Mouse (Mus musculus) embryonic stem cell, embryonic (primary cell): ENCODE results near the gene Itgae.

Experiments
- CTCF ChIA-PET, 4 experiments: fragments of 300-600 bp in 2 of 4; fragments of 350-600 bp in 2 of 4; sonication (Branson Sonifier 250); formaldehyde crosslinking; loops; one replicate each; lab custom pipeline; 2022; ENCODE audit warnings: inconsistent platforms in 2 of 4; lab: Charles Lee
- POLR2A ChIA-PET, 4 experiments: fragments of 300-600 bp in 2 of 4; fragments of 350-600 bp in 2 of 4; sonication (Branson Sonifier 250); formaldehyde crosslinking; loops; one replicate each; lab custom pipeline; 2022; ENCODE audit warnings: antibody characterized with exemption in 4 of 4, inconsistent platforms in 1 of 4; lab: Charles Lee

The Itgae gene

GRCm38 (mm10) chr11:73090283-73090682, at the start of gene Itgae:
Gene Itgae, plus strand, starts transcription at chr11:73090583.
- ChIA-PET CTCF (interaction anchor here in 1 of 4 experiments (0.6 to 1.3 kb wide), 3 partner anchors 14 to 450 kb away, joined by 3 to 6 read pairs (median 3); no protein-coding TSS in a partner anchor), POLR2A (interaction anchor here in 1 of 4 experiments (1.4 kb wide), 1 partner anchor 19 kb away, joined by 3 read pairs; no protein-coding TSS in a partner anchor)

GRCm38 (mm10) chr11:73044229-73044755, 46.1 kb upstream of the Itgae start:
- POLR2A ChIA-PET = interaction anchor here in 2 of 4 experiments (0.6 to 3.0 kb wide), 7 partner anchors 9 to 398 kb away, joined by 3 to 11 read pairs (median 4); partner anchors contain the start of genes Camkk1 (in 1 of the 2) and Shpk (in 1 of the 2)
- CTCF ChIA-PET = interaction anchor here in 3 of 4 experiments (0.5 to 1.7 kb wide), 6 partner anchors 9 to 1583 kb away, joined by 3 to 9 read pairs (median 4); no protein-coding TSS in a partner anchor

DNA sequence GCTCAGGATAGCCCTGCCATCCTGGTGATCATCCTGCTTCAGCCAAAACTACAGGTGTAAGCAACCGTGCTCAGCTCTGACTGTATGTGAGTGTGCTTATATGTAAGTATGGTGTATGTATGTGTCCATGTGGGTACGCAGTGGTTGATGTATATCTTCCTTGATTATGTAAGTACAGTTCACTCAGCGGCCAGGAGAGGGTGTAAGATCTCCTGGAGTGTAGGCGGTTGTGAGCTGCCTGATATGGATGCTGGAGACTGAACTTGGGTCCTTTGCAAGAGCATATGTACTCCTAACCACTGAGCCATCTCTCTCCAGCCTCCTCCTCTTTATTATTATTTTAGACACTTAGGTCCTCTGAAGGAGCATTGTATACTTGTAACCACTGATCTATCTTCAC, 45.6 kb upstream of the Itgae start:
- POLR2A ChIA-PET = interaction anchor here in 2 of 4 experiments (0.5 to 3.0 kb wide), 9 partner anchors 9 to 398 kb away, joined by 3 to 11 read pairs (median 3); partner anchors contain the start of genes Camkk1 (in 1 of the 2), Haspin (in 1 of the 2) and Shpk (in 1 of the 2)
- CTCF ChIA-PET = interaction anchor here in 3 of 4 experiments (0.5 to 1.7 kb wide), 4 partner anchors 10 to 1583 kb away, joined by 3 to 9 read pairs (median 4); no protein-coding TSS in a partner anchor

GRCm38 (mm10) chr11:73047542-73047996, 42.8 kb upstream of the Itgae start, which contains the start of gene Ncbp3:
Gene Ncbp3, plus strand, starts transcription at chr11:73047783.
- ChIA-PET CTCF (interaction anchor here (0.7 to 2.2 kb wide), 18 partner anchors 8 to 113 kb away, joined by 3 to 13 read pairs (median 4); partner anchors contain the start of gene Camkk1 (in 2 of the 4)), POLR2A (interaction anchor here in 3 of 4 experiments (0.6 to 2.6 kb wide), 32 partner anchors 9 to 253 kb away, joined by 3 to 16 read pairs (median 3); partner anchors contain the start of genes Camkk1 (in 2 of the 3), P2rx1 (in 2 of the 3), Ctns (in 1 of the 3) and Cyb5d2 (in 1 of the 3))

- ChIA-PET CTCF (interaction anchor here (0.6 to 2.2 kb wide), 29 partner anchors 9 to 537 kb away, joined by 3 to 13 read pairs (median 4); partner anchors contain the start of genes Camkk1 (in 2 of the 4) and Shpk (in 1 of the 4)), POLR2A (interaction anchor here in 3 of 4 experiments (0.6 to 2.6 kb wide), 32 partner anchors 8 to 635 kb away, joined by 3 to 16 read pairs (median 3); partner anchors contain the start of genes Camkk1 (in 3 of the 3), P2rx1 (in 2 of the 3), Ctns (in 1 of the 3) and Haspin (in 1 of the 3))
Measured at GRCm38 (mm10) chr11:73048030-73048876, 42.1 kb upstream of the Itgae start.

GRCm38 (mm10) chr11:73049335-73049734, 41.0 kb upstream of the Itgae start:
- ChIA-PET POLR2A (interaction anchor here in 3 of 4 experiments (0.8 to 2.5 kb wide), 6 partner anchors 12 to 150 kb away, joined by 3 to 16 read pairs (median 6); partner anchors contain the start of genes Camkk1 (in 1 of the 3), Ctns (in 1 of the 3), P2rx1 (in 1 of the 3) and Shpk (in 1 of the 3)), CTCF (interaction anchor here in 3 of 4 experiments (1.0 to 2.2 kb wide), 12 partner anchors 8 to 150 kb away, joined by 3 to 13 read pairs (median 6); partner anchors contain the start of genes Camkk1 (in 1 of the 3) and Shpk (in 1 of the 3))

- CTCF ChIA-PET = interaction anchor here (0.6 to 0.7 kb wide), 4 partner anchors 57 to 1519 kb away, joined by 4 to 7 read pairs (median 4); no protein-coding TSS in a partner anchor
- POLR2A ChIA-PET = interaction anchor here in 2 of 4 experiments (0.7 to 1.8 kb wide), 3 partner anchors 9 to 37 kb away, joined by 4 to 6 read pairs (median 5); no protein-coding TSS in a partner anchor
Measured at GRCm38 (mm10) chr11:73052795-73053194, 37.6 kb upstream of the Itgae start.

GRCm38 (mm10) chr11:73057701-73058100, 32.7 kb upstream of the Itgae start:
- ChIA-PET CTCF (interaction anchor here in 1 of 4 experiments (1.2 to 1.4 kb wide), 2 partner anchors 9 to 50 kb away, joined by 5 read pairs; no protein-coding TSS in a partner anchor), POLR2A (no interaction called here)

- CTCF ChIA-PET = no interaction called here
- POLR2A ChIA-PET = no interaction called here
Measured at GRCm38 (mm10) chr11:73059630-73060029, 30.8 kb upstream of the Itgae start.

DNA sequence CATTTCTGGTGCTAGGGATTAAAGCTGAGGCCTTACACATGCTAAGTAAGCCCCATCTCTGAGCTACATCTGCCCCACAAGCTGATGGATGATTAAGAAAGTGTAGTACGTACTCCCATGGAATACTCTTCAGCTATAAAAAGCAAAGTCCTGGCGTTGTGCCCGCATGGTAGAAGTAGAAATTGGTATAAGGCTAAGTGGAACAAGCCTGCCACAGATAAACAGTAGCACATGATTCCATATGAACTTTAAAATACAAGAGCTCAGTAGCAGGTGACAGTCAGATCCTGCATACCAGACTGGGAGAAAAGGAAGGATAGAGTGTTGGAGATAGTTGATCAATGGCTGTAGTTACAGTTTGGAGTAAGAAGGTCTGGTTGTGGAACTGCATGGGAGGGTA, 29.0 kb upstream of the Itgae start:
- ChIA-PET POLR2A (interaction anchor here in 3 of 4 experiments (0.7 to 1.7 kb wide), 9 partner anchors 8 to 138 kb away, joined by 3 to 7 read pairs (median 3); partner anchors contain the start of genes Ctns (in 1 of the 3), Ncbp3 (in 1 of the 3) and Shpk (in 1 of the 3)), CTCF (interaction anchor here in 3 of 4 experiments (0.5 to 1.9 kb wide), 3 partner anchors 13 to 247 kb away, joined by 4 to 5 read pairs (median 5); partner anchors contain the start of gene Ncbp3 (in 1 of the 3))

DNA sequence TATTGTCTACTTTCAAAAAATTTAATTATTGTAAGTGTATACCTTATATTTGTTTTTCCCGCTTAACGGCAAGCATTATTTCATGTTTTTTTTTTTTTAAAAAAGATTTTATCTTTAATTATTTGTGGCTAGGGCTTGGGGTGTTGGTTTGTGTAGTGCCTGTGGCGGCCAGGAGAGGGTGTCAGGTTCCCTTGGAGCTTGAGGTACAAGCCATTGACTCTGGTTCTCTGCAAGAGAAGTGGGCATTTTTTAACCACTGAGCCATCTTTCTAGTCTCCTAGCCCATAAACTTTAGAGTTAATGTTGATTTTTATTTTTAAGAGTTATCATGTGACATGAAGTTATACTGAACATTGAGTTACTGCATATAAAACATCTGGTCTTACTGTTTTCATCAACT, 18.5 kb upstream of the Itgae start:
- CTCF ChIA-PET = interaction anchor here (0.5 to 1.9 kb wide), 12 partner anchors 9 to 1300 kb away, joined by 3 to 6 read pairs (median 4); partner anchors contain the start of genes Ctns (in 1 of the 4) and Shpk (in 1 of the 4)
- POLR2A ChIA-PET = interaction anchor here in 2 of 4 experiments (0.9 to 1.3 kb wide), 4 partner anchors 9 to 127 kb away, joined by 3 to 5 read pairs (median 3); partner anchors contain the start of genes Ctns (in 1 of the 2), Itgae (in 1 of the 2) and Shpk (in 1 of the 2)

DNA sequence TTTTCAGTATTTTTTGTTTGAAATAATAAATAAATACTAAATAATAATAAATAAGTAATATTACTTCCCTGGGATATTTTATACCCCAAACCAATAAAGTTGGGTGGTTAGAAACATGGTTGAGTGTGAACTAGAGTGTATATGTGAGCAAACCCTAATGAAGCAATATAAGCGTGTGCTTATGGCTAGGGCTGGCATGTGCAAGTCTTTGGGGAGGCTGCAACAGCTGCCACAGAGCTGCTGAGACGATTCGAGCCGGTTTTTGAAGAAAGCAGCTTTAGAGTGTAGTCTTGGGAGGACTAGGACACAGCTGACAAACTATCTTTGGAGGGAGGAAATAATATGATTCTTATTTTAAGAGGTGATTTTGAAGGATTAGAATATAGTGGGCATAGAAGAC, 14.1 kb upstream of the Itgae start:
- CTCF ChIA-PET = no interaction called here
- POLR2A ChIA-PET = interaction anchor here in 2 of 4 experiments (0.9 to 1.3 kb wide), 3 partner anchors 9 to 15 kb away, joined by 3 read pairs; no protein-coding TSS in a partner anchor

DNA sequence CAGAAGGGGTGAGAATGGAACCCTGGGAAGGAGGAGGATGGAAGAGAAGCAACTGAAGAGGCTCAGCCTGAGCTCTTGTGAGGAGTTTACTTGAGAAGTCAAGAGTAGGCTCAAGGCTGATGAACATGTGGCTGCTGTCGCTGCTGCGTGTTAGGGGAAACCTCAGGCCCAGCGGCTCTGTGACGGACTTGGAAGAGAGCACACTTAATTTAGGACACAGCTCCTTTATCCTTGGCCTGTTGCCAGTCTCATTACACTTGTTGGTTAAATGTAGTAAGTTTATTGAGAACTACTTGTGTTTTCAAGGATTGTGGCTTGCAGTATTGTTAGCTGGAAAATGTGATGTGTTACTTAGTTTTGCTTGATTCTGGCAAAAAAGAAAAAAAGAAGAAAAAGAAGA, 13.7 kb upstream of the Itgae start:
- CTCF ChIA-PET = no interaction called here
- POLR2A ChIA-PET = interaction anchor here in 3 of 4 experiments (0.9 to 1.3 kb wide), 3 partner anchors 11 to 84 kb away, joined by 3 read pairs; no protein-coding TSS in a partner anchor

DNA sequence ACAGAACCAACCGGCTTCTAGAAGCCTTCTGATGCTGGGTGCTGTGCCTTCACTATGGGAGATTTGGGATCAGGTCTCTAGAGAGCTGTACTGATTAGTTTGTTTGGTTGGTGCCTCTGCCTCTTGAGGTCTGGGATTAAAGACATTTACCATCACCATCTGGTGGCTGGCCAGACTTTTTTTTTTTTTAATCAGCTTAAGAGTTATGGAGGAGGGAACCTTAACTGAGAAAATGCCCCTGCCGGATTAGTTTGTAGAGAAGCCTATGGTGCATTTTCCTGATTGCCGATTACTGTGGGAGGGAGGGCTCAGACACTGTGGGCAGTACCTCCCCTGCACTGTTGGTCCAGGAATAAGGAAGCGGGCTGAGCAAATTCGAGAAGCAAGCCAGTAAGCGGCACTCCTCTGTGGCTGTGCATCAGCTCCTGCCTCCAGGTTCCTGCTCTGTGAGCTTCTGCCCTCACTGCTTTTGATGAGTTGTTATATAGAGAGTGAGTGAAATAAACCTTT, 13.1 kb upstream of the Itgae start:
- ChIA-PET CTCF (interaction anchor here in 1 of 4 experiments (0.7 kb wide), 1 partner anchor 264 kb away, joined by 3 read pairs; no protein-coding TSS in a partner anchor), POLR2A (interaction anchor here in 3 of 4 experiments (0.9 to 1.3 kb wide), 3 partner anchors 11 to 84 kb away, joined by 3 read pairs; no protein-coding TSS in a partner anchor)

- POLR2A ChIA-PET = interaction anchor here in 3 of 4 experiments (0.5 to 1.4 kb wide), 5 partner anchors 8 to 67 kb away, joined by 3 to 5 read pairs (median 3); partner anchors contain the start of gene Haspin (in 1 of the 3)
- CTCF ChIA-PET = interaction anchor here in 1 of 4 experiments (0.6 kb wide), 1 partner anchor 10 kb away, joined by 4 read pairs; no protein-coding TSS in a partner anchor
Measured at GRCm38 (mm10) chr11:73078615-73079014, 11.8 kb upstream of the Itgae start.

- ChIA-PET CTCF (interaction anchor here in 1 of 4 experiments (0.8 kb wide), 1 partner anchor 8 kb away, joined by 4 read pairs; no protein-coding TSS in a partner anchor), POLR2A (interaction anchor here in 1 of 4 experiments (1.7 kb wide), 1 partner anchor 8 kb away, joined by 5 read pairs; no protein-coding TSS in a partner anchor)
Measured at GRCm38 (mm10) chr11:73080306-73080705, 10.1 kb upstream of the Itgae start.
